In genomic region chr3:104796430-104797082, GRCm38 (mm10) we compare ENCODE assay signal across 12 mouse cellular contexts. TPM values are rescaled to one million over a fixed set of nuclear protein-coding genes. Genes with fewer than 3 reads are reported as not detected.
A peak's percentile ranks its signal among the peaks of the same experiment; 100 is the strongest.
DNase-seq lines count a peak whose midpoint lies in the region; ATAC-seq and TF ChIP-seq lines count a peak whose summit lies in the region.
"Had no signal": no experiment of that assay in that cellular context is flagged by ENCODE, and none has a peak within 500 bp of the region (broad histone marks: within the 10 kb centered on the region; RNA-seq: fewer than 3 reads in every experiment).

No protein-coding gene starts in this region.

- DNase-seq in heart, adult 2 months, result no peak
- DNase-seq in limb, embryonic 10.5 days (ENCODE audit: low spot score), result peak; percentile 29
- no peak for DNase-seq in adrenal gland, adult 8-10 months
- no peak for DNase-seq in gastrocnemius, adult 18-20 months (ENCODE audit: low spot score)
- DNase-seq in layer of hippocampus, adult 8-10 months (ENCODE audit: low spot score in 2 of 2), result no peak
- DNase-seq: cerebellum, adult 9-10 months; heart, postnatal 10 days; midbrain, embryonic 14.5 days had no signal

- no peak for TF ChIP-seq POLR2A in heart, adult 2 months (IDR thresholded peaks at IDR 0.05; ENCODE audit: insufficient read depth, low read depth, low read length)
- 0 out of 2 replicates have a peak, but pooled peaks have one; percentile 13 for TF ChIP-seq POLR2A in embryonic fibroblast, embryonic 13.5 days (IDR thresholded peaks at IDR 0.05; ENCODE audit: low read depth, low read length)
- TF ChIP-seq POLR2A in myocyte (IDR thresholded peaks at IDR 0.05; ENCODE audit: insufficient read length, low read depth), result no peak

- peaks cover 49% of the 10 kb centered on the region for H3K4me1 ChIP-seq in heart, embryonic 15.5 days (replicated peaks)
- H3K4me1 ChIP-seq in heart, adult 2 months (ENCODE audit: control insufficient read depth, insufficient read depth, low read length), result peaks cover 18% of the 10 kb centered on the region
- peaks cover 19% of the 10 kb centered on the region for H3K4me1 ChIP-seq in embryonic fibroblast, embryonic 13.5 days (ENCODE audit: control insufficient read depth, insufficient read depth, low read length)
- peaks cover 51% of the 10 kb centered on the region for H3K4me1 ChIP-seq in limb, embryonic 10.5 days

- intact Hi-C loops in heart, adult 2 months (cut with DNase I), result no loop called here

- no peak for ATAC-seq in heart, embryonic 15.5 days (replicated peaks; ENCODE audit: insufficient number of reproducible peaks, insufficient read depth, low FRiP score, low read depth)
- ATAC-seq: forebrain, embryonic 14.5 days had no signal

- H3ac ChIP-seq in myocyte (ENCODE audit: control insufficient read depth, insufficient read length), result no peak overlapping the region

- no peak overlapping the region for H3K4me2 ChIP-seq in heart, embryonic 15.5 days
- no peak overlapping the region for H3K4me2 ChIP-seq in myocyte (ENCODE audit: low read depth)

- H3K27me3 ChIP-seq in heart, embryonic 15.5 days, result no peaks in the 10 kb centered on the region
- H3K27me3 ChIP-seq in heart, adult 2 months (ENCODE audit: control insufficient read depth, insufficient read depth, low read length), result no peaks in the 10 kb centered on the region
- H3K27me3 ChIP-seq in limb, embryonic 10.5 days (ENCODE audit: low read depth, poor library complexity, severe bottlenecking), result no peaks in the 10 kb centered on the region
- H3K27me3 ChIP-seq in myocyte (ENCODE audit: control insufficient read depth, insufficient read depth, insufficient read length), result no peaks in the 10 kb centered on the region

- no peak overlapping the region for H3K9ac ChIP-seq in heart, embryonic 15.5 days
- no peak overlapping the region for H3K9ac ChIP-seq in heart, adult 2 months (ENCODE audit: low read depth, low read length)

- 0 out of 2 replicates have a peak overlapping the region, but pooled peaks have one; percentile 90 for H3K27ac ChIP-seq in heart, embryonic 15.5 days
- H3K27ac ChIP-seq in heart, adult 2 months, result no peak overlapping the region
- no peak overlapping the region for H3K27ac ChIP-seq in embryonic fibroblast, embryonic 13.5 days (ENCODE audit: insufficient read depth, low read length)
- no peak overlapping the region for H3K27ac ChIP-seq in limb, embryonic 10.5 days

- H3K36me3 ChIP-seq in heart, embryonic 15.5 days, result peaks cover 61% of the 10 kb centered on the region
- peaks cover 12% of the 10 kb centered on the region for H3K36me3 ChIP-seq in heart, adult 2 months (ENCODE audit: control insufficient read depth, insufficient read depth, low read length)
- H3K36me3 ChIP-seq in limb, embryonic 10.5 days, result peaks cover 94% of the 10 kb centered on the region
- peaks cover 21% of the 10 kb centered on the region for H3K36me3 ChIP-seq in myocyte (ENCODE audit: control insufficient read depth, insufficient read depth)

- no peak overlapping the region for H3K4me3 ChIP-seq in heart, embryonic 15.5 days
- no peak overlapping the region for H3K4me3 ChIP-seq in heart, adult 2 months
- no peak overlapping the region for H3K4me3 ChIP-seq in embryonic fibroblast, embryonic 13.5 days (ENCODE audit: insufficient read depth, low read length)
- H3K4me3 ChIP-seq in limb, embryonic 10.5 days, result no peak overlapping the region
- H3K4me3 ChIP-seq in myocyte, result no peak overlapping the region

- H3K79me2 ChIP-seq in heart, adult 2 months (replicated peaks; ENCODE audit: control insufficient read depth, insufficient read depth, low read length), result no peaks in the 10 kb centered on the region
- peaks cover 15% of the 10 kb centered on the region for H3K79me2 ChIP-seq in myocyte (ENCODE audit: control insufficient read depth, insufficient read depth)

- WGBS in heart, embryonic 15.5 days, result 66% methylated on average over 15 of the region's 15 CpGs
- 78% methylated on average over 15 of the region's 15 CpGs for WGBS in heart, adult 2 months
- 88% methylated on average over 15 of the region's 15 CpGs for WGBS in limb, embryonic 10.5 days

- no peaks in the 10 kb centered on the region for H3K9me3 ChIP-seq in heart, embryonic 15.5 days (replicated peaks)
- H3K9me3 ChIP-seq in limb, embryonic 10.5 days (replicated peaks), result no peaks in the 10 kb centered on the region

- no peak for TF ChIP-seq EP300 in heart, adult 2 months (IDR thresholded peaks at IDR 0.05; ENCODE audit: insufficient read depth, low read depth, low read length)

- no peak for TF ChIP-seq CTCF in heart, adult 2 months (IDR thresholded peaks at IDR 0.05)
- TF ChIP-seq CTCF in embryonic fibroblast, embryonic 13.5 days (IDR thresholded peaks at IDR 0.05; ENCODE audit: borderline replicate concordance, insufficient read depth, low read length), result no peak

TF ChIP-seq in myocyte, 11 proteins besides CTCF, POLR2A, EP300 and RAD21:
- TF ChIP-seq POLR2AphosphoS2 (IDR thresholded peaks at IDR 0.05; ENCODE audit: insufficient read length, low read depth), result peak; percentile 26
- TF ChIP-seq TCF12 (IDR thresholded peaks at IDR 0.05; ENCODE audit: insufficient read depth, poor library complexity, severe bottlenecking), result no peak
TF ChIP-seq in myocyte: peak in this region for 1.

RNA-seq across cellular contexts. Expression of gene Rhoc, which starts 8.4 kb away (rescaled TPM):
- 170 and 177 TPM in 2 replicates for polyA plus RNA-seq in heart, embryonic 15.5 days (2015; fragmentation: Nextera tagmentation; extraction: Ambion mirVana)
- 10 to 100 TPM; 83.8 to 89.9 TPM for total RNA-seq in heart, adult 2 months (2021)
- polyA plus RNA-seq in heart, adult 2 months (2012; rRNA removed), result 85.3 and 101 TPM in 2 replicates
- polyA plus RNA-seq in embryonic fibroblast, embryonic 13.5 days (2011; ENCODE audit: insufficient read length, low read depth, missing spikeins), result 439 and 560 TPM in 2 replicates
- polyA plus RNA-seq in limb, embryonic 10.5 days (2016; fragmentation: Nextera tagmentation; extraction: Ambion mirVana), result 132 and 145 TPM in 2 replicates
- 474 TPM for polyA plus RNA-seq in myocyte (2012; fragmentation: generic; extraction: Trizol)
- 100 to 1,000 TPM; 116 to 131 (median 124) TPM for total RNA-seq in adrenal gland, adult 8-10 months (2022)
- total RNA-seq in gastrocnemius, adult 18-20 months (2021), result 10 to 100 TPM; 36.1 to 41.4 TPM
- total RNA-seq in layer of hippocampus, adult 8-10 months (2022), result 10 to 100 TPM; 19.0 to 40.0 (median 30.6) TPM

RNA-seq across cellular contexts. Expression of gene Fam19a3, which starts 14.9 kb away (rescaled TPM):
- polyA plus RNA-seq in heart, embryonic 15.5 days (2015; fragmentation: Nextera tagmentation; extraction: Ambion mirVana), result 0.78 and 0.95 TPM in 2 replicates
- 1 to 10 TPM; 1.2 to 1.4 TPM for total RNA-seq in heart, adult 2 months (2021)
- polyA plus RNA-seq in heart, adult 2 months (2012; rRNA removed), result 2.4 and 3.4 TPM in 2 replicates
- 0.12 and 0.32 TPM in 2 replicates for polyA plus RNA-seq in embryonic fibroblast, embryonic 13.5 days (2011; ENCODE audit: insufficient read length, low read depth, missing spikeins)
- polyA plus RNA-seq in limb, embryonic 10.5 days (2016; fragmentation: Nextera tagmentation; extraction: Ambion mirVana), result 0.18 and 0.20 TPM in 2 replicates
- polyA plus RNA-seq in myocyte (2012; fragmentation: generic; extraction: Trizol), result not detected
- total RNA-seq in adrenal gland, adult 8-10 months (2022), result 1 to 10 TPM in 2 of 4 experiments, under 1 TPM in 2; 0.52 to 2.2 (median 1.1) TPM
- total RNA-seq in gastrocnemius, adult 18-20 months (2021), result 1 to 10 TPM; 2.1 to 3.4 TPM
- under 1 TPM in 2 of 4 experiments, not detected in 2; 0.13 to 0.23 TPM for total RNA-seq in layer of hippocampus, adult 8-10 months (2022)
- polyA plus RNA-seq: midbrain, embryonic 14.5 days had no signal

RNA-seq across cellular contexts. Expression of gene Ppm1j, which starts 15.7 kb away (rescaled TPM):
- polyA plus RNA-seq in heart, embryonic 15.5 days (2015; fragmentation: Nextera tagmentation; extraction: Ambion mirVana), result 33.6 and 33.9 TPM in 2 replicates
- 10 to 100 TPM; 17.5 to 20.1 TPM for total RNA-seq in heart, adult 2 months (2021)
- 42.4 and 47.6 TPM in 2 replicates for polyA plus RNA-seq in heart, adult 2 months (2012; rRNA removed)
- polyA plus RNA-seq in embryonic fibroblast, embryonic 13.5 days (2011; ENCODE audit: insufficient read length, low read depth, missing spikeins), result 4.7 and 6.3 TPM in 2 replicates
- polyA plus RNA-seq in limb, embryonic 10.5 days (2016; fragmentation: Nextera tagmentation; extraction: Ambion mirVana), result 2.5 and 3.2 TPM in 2 replicates
- polyA plus RNA-seq in myocyte (2012; fragmentation: generic; extraction: Trizol), result 0.58 TPM
- 10 to 100 TPM in 2 of 4 experiments, 1 to 10 TPM in 2; 3.9 to 12.9 (median 9.3) TPM for total RNA-seq in adrenal gland, adult 8-10 months (2022)
- 10 to 100 TPM; 28.6 to 35.3 TPM for total RNA-seq in gastrocnemius, adult 18-20 months (2021)
- total RNA-seq in layer of hippocampus, adult 8-10 months (2022), result 1 to 10 TPM in 1 of 4 experiments, under 1 TPM in 2, not detected in 1; 0.35 to 1.4 (median 0.36) TPM

RNA-seq across cellular contexts. Expression of gene Mov10, which starts 21.8 kb away (rescaled TPM):
- 24.4 and 34.9 TPM in 2 replicates for polyA plus RNA-seq in heart, embryonic 15.5 days (2015; fragmentation: Nextera tagmentation; extraction: Ambion mirVana)
- 1 to 10 TPM; 4.6 to 5.9 TPM for total RNA-seq in heart, adult 2 months (2021)
- 5.7 and 7.4 TPM in 2 replicates for polyA plus RNA-seq in heart, adult 2 months (2012; rRNA removed)
- 21.3 and 25.8 TPM in 2 replicates for polyA plus RNA-seq in embryonic fibroblast, embryonic 13.5 days (2011; ENCODE audit: insufficient read length, low read depth, missing spikeins)
- 53.4 and 71.0 TPM in 2 replicates for polyA plus RNA-seq in limb, embryonic 10.5 days (2016; fragmentation: Nextera tagmentation; extraction: Ambion mirVana)
- 6.7 TPM for polyA plus RNA-seq in myocyte (2012; fragmentation: generic; extraction: Trizol)
- 10 to 100 TPM; 19.8 to 26.6 (median 23.7) TPM for total RNA-seq in adrenal gland, adult 8-10 months (2022)
- 1 to 10 TPM in 1 of 2 experiments, under 1 TPM in 1; 0.71 to 1.6 TPM for total RNA-seq in gastrocnemius, adult 18-20 months (2021)
- 10 to 100 TPM; 11.0 to 12.6 (median 11.9) TPM for total RNA-seq in layer of hippocampus, adult 8-10 months (2022)
